Mouse (Mus musculus) c-Kit-positive CD71-positive TER-119-negative erythroid progenitor cells, embryonic 14.5 days (primary cell): Measurements from ENCODE around the gene Map3k12.

Experiments used
- DNase-seq: peaks from one replicate; pipeline ENCODE4 v3.0.0-alpha.2; 2013; ENCODE audit warnings: low read depth

The Map3k12 gene

GRCm38 (mm10) chr15:102516728-102517404 is at the start of gene Map3k12:
Gene Map3k12, minus strand, starts transcription at chr15:102517064.
- peak; percentile 38 for DNase-seq

GRCm38 (mm10) chr15:102563681-102564080 is 46.8 kb upstream of the Map3k12 start:
- no peak for DNase-seq

- no peak for DNase-seq
Observed at GRCm38 (mm10) chr15:102563061-102563460, 46.2 kb upstream of the Map3k12 start.

- DNase-seq, result no peak
Observed at GRCm38 (mm10) chr15:102562491-102562890, 45.6 kb upstream of the Map3k12 start.

DNA sequence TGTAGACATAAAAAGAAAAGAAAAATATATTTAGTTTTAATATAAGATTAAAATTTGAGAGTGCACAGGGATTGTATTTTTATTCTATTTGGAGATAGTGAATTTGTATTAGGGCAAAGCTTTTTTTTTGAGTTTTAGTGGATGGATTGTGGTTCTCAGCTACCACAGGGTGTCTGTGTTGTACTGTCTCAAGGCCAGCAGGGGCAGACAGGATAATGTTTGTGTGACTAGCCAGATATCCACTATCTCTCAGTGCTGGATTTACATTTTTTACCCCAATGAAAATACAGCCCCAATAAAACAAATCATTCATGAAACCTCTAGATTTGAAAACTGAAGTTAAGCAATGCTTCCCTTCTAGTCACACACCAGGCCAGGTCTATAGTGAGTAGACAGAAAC is 40.7 kb upstream of the Map3k12 start:
- no peak for DNase-seq

- no peak for DNase-seq
Observed at GRCm38 (mm10) chr15:102555581-102555980, 38.7 kb upstream of the Map3k12 start.

GRCm38 (mm10) chr15:102552599-102552998 is 35.7 kb upstream of the Map3k12 start:
- no peak for DNase-seq

GRCm38 (mm10) chr15:102547478-102547877 is 30.6 kb upstream of the Map3k12 start:
- DNase-seq, result no peak

DNA sequence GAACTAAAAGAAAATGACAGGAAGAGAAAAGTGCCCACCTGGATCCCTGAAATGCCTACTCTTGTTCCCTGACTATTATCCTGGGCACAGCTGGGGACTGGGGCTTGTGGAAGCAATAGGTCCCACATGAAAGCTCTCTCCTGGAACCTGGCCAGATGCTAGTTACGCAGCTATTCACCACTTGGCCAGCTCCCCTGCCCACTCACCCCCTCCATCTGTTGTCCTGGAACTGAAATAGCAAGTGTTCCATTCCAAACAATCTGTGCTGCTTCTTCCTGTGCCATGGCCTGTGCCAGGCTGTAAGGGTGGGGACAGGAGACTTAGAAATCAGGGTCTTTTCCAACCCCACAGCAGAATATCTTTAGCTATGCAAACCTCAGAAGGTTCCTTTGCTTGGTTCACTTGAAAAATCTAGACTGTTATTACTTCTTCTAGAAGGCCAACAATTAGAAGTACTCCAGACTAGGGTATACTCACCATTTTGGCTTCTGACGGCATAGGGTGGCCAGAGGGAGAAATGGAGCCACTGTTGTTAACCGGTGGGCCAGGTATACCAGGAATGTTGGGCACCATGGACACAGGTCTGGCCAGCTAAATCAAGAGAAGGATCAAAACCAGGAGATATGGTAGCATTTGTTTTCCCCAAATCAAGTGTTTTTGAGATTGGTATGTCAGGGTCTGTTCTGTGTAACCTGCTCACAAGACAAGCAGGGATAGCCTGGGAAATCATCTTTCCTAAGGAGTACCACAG is 30.0 kb upstream of the Map3k12 start:
- DNase-seq, result no peak

- no peak for DNase-seq
Observed at GRCm38 (mm10) chr15:102546246-102546645, 29.4 kb upstream of the Map3k12 start.

DNA sequence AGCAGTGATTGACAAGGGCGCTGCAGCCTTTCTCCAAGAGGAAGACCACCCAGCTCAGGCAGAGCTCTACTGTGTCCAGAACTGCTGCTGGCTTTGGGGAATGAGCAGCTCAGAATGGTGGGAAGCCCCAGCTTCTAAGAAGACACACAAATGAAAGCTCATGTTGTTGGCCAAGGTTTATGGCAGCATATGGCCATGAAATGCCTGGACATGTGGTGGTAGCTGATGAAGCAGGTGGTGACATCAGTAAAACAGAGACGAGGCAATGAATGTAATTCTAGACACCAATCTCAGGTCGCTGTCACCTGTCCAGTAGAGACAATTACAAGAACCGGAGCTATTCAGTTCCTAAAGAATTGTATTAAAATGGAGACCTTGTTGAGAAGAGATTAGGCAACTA is 27.9 kb upstream of the Map3k12 start:
- no peak for DNase-seq

DNA sequence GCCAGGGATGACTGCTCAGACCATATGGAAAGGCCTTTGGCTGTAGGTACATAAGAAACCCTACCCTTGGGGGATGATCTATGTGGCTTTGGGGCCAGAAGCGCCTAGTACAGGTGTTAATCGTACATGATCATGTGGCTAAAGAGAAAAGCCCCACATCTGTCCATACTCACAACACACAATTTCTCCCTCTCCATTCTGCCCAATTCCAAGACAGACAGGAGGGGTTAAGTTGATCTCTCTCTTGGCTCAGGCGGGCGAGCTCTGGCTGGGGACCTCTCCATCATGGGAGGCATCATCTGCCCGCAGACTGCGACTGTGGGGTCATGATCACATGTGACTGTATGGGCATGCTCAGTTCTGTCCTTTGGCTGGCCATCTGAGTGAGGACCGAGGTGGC is 17.1 kb upstream of the Map3k12 start:
- no peak for DNase-seq

DNA sequence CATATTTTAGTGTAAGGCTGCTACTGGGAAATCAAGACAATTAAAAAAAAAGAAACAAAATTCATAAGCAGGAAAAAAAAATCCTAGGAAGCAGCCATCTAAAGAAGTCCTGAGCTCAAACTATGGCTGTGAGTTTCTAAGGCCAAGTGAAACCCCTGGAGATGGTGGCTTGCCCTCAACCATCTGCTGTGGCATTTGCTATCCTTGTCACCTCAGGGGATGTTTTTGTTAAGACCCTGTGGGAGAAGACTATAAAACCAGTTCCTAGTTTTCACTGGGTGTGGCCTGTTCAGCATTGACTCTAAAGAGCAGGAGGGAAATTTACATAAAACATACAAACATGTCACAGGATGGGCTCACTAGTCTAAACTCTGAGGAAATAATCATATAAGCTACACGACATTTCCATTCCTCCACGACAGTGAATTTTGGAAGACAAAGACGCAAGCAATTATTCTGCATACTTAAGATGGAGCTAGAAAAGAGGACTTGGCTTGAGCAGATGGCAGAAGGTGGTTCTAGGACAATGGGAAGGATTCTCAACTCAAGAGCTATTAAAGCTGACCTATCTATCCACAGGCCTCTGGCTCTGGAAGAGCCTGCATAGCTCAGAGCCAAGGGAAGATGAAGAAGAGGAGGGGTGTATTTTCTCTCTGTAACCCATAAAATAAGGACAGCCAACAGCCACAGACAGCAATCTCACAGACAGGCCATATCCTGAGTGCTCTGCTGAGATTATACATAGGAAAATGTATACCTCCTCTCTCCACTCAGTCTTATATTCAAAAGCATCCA is 15.4 kb upstream of the Map3k12 start:
- DNase-seq, result no peak

DNA sequence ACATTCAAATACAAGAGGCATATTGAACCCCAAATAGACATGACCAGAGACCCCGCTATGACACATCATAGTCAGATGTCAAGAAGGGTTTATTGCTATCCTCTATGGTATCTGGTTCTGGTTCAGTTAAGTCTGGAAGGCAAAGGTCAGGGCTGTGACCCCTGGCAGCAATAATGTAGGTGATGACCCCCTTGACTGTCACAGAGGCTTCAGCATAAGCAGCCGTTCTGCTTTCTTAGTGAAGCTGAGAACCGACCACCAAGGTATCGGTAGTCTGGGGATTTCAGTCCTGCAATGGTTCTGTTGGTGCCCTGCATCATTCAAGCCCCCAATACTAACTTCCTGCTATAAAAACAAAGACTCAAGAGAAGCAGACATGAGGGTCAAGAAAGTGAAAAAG is 14.7 kb upstream of the Map3k12 start:
- DNase-seq, result no peak

DNA sequence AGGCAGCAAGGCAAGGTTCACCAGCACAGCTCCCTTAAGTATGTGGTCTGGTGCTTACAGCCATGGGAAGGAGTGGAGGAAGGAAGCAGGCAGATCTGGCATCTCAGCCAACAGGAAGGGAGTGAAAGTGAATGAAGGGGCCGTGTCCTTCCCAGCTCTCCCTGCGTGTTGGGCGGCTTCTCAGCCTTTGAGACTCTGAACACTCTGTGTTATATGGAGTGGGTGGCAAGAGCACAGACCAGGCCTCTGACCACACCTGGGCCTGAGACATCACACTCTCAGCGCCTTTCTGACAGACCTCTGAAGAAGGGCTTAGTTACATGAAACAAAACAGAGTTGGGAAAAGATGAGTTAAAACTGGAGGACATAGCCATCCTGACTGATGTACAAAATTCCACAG is 13.7 kb upstream of the Map3k12 start:
- DNase-seq, result no peak

GRCm38 (mm10) chr15:102528396-102528795 is 11.5 kb upstream of the Map3k12 start:
- DNase-seq, result no peak

DNA sequence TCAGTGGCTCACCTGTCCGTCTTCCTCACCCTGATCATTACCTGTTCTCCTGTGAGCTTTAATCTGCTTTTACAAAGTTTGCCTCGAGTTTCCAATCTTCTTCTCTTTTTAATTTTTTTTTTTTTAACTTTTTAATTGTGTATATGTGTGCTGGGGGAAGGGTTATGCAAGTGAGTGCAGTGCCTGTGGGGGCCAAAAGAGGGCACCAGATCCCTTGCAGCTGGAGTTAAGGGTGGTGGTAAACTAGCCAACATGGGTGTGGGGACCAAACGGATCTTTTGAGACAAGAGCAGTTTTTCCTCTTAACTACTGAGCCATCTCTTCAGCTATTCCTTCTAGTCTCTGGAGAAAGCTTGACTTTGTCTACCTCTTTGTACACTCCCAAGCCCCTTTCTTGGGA is 11.1 kb upstream of the Map3k12 start:
- no peak for DNase-seq

GRCm38 (mm10) chr15:102526111-102527002 is 9.5 kb upstream of the Map3k12 start:
- DNase-seq, result no peak

GRCm38 (mm10) chr15:102524892-102525485 is 8.1 kb upstream of the Map3k12 start, which contains the start of gene Npff:
Gene Npff, minus strand, starts transcription at chr15:102524942.
- peak; percentile 70 for DNase-seq

GRCm38 (mm10) chr15:102521480-102521879 is 4.6 kb upstream of the Map3k12 start:
- no peak for DNase-seq

GRCm38 (mm10) chr15:102520416-102520815 is 3.6 kb upstream of the Map3k12 start:
- peak; percentile 73 for DNase-seq
